Mouse (Mus musculus) activated CD4-positive, CD25-positive, alpha-beta regulatory T cell, adult 4 months (primary cell): Measurements from ENCODE around the gene Ovca2. TPM values are rescaled to one million over a fixed set of nuclear protein-coding genes. Genes with fewer than 3 reads are reported as not detected.

Source experiments
- ATAC-seq: one replicate; pipeline ENCODE4 v1.8.0; 2017
- polyA plus RNA-seq, 2 experiments: library from polyadenylated mRNA; unstranded; fragments of 100-300 nt; shearing (Covaris generic); gene quantifications; one replicate each; pipeline ENCODE4 v1.2.1; 2017

Gene Ovca2
- polyA plus RNA-seq, 2 experiments from 2014 or later: 28.4 to 32.8 TPM

- no peak for ATAC-seq
These were observed 28.3 kb downstream of the Ovca2 start for GRCm38 (mm10) chr11:75150346-75150745.

- no peak for ATAC-seq
These were observed 30.2 kb downstream of the Ovca2 start for GRCm38 (mm10) chr11:75148332-75149035.

- no peak for ATAC-seq
These were observed 30.8 kb downstream of the Ovca2 start for GRCm38 (mm10) chr11:75147846-75148168.

GRCm38 (mm10) chr11:75147106-75147845 lies 31.4 kb downstream of the Ovca2 start:
- no peak for ATAC-seq

- ATAC-seq: no peak
These were observed 32.8 kb downstream of the Ovca2 start for GRCm38 (mm10) chr11:75145841-75146240.

GRCm38 (mm10) chr11:75142749-75143148 lies 35.9 kb downstream of the Ovca2 start:
- ATAC-seq: no peak

GRCm38 (mm10) chr11:75141913-75142312 lies 36.7 kb downstream of the Ovca2 start:
- ATAC-seq: no peak

- ATAC-seq: no peak
These were observed 37.6 kb downstream of the Ovca2 start for GRCm38 (mm10) chr11:75141038-75141437.

- ATAC-seq: no peak
These were observed 38.2 kb downstream of the Ovca2 start for GRCm38 (mm10) chr11:75140431-75140830.

- no peak for ATAC-seq
These were observed 39.3 kb downstream of the Ovca2 start for GRCm38 (mm10) chr11:75139122-75139963.

GRCm38 (mm10) chr11:75136666-75137398 lies 41.8 kb downstream of the Ovca2 start:
- peak; percentile 82 for ATAC-seq

- ATAC-seq: no peak
These were observed 43.3 kb downstream of the Ovca2 start for GRCm38 (mm10) chr11:75135358-75135757.

GRCm38 (mm10) chr11:75134485-75135068 lies 44.1 kb downstream of the Ovca2 start:
- ATAC-seq: no peak

- no peak for ATAC-seq
These were observed 44.7 kb downstream of the Ovca2 start for GRCm38 (mm10) chr11:75133951-75134350.

GRCm38 (mm10) chr11:75133391-75133790 lies 45.2 kb downstream of the Ovca2 start:
- no peak for ATAC-seq

- ATAC-seq: no peak
These were observed 46.4 kb downstream of the Ovca2 start for GRCm38 (mm10) chr11:75132278-75132677.

GRCm38 (mm10) chr11:75131300-75131699 lies 47.3 kb downstream of the Ovca2 start:
- ATAC-seq: no peak

GRCm38 (mm10) chr11:75129481-75129880 lies 49.2 kb downstream of the Ovca2 start:
- no peak for ATAC-seq

- ATAC-seq: no peak
These were observed 52.3 kb downstream of the Ovca2 start for GRCm38 (mm10) chr11:75126384-75126783.
